Mouse (Mus musculus) spleen, adult 12 weeks (tissue): Measurements from ENCODE around the gene Fetub.

Experiments
- DNase-seq: peaks from one replicate; pipeline ENCODE4 v3.0.0; 2022; ENCODE audit warnings: low spot score

The Fetub gene

DNA sequence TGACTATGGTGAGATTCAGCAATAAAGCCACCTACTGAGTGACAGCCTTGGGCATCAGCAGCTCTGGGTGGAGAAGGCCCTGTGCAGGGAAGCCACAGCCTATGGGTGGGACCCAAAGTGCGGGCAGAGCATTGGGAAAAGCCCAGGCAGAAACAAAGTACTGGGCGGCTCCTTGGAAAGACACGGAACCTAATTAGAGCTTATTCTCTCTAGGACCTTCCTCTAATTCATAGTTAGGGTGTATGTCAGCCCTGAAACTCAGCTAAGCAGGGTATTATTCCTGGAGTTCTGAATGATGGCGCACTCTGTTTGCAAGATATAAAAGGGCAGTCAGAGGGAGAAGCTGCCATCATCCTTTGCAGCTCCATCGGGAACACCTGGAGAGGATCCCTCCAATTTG lies at the start of gene Fetub:
Fetub (plus strand) TSS at position 301 of the 400 bp plus-strand sequence.
- no peak for DNase-seq

DNA sequence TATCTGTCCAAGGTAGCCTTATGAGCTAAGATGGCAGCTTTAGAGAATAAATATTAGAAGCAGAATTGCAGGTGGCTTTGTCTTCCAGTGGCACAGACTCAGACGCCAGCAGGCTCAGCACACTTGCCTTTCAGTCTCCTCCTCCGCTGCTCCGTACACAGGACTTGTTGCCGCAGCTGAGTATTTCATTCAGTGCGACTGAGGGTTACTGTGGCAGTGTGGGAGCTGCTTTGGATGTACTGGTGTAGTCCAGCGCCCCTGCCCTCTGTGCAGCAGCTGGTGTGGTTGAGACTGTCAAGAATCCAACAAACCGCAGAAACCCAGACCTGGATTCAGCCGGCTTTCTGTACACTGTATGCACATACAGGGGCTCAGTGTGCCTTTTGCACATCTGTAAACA lies 45.7 kb upstream of the Fetub start:
- no peak for DNase-seq

DNA sequence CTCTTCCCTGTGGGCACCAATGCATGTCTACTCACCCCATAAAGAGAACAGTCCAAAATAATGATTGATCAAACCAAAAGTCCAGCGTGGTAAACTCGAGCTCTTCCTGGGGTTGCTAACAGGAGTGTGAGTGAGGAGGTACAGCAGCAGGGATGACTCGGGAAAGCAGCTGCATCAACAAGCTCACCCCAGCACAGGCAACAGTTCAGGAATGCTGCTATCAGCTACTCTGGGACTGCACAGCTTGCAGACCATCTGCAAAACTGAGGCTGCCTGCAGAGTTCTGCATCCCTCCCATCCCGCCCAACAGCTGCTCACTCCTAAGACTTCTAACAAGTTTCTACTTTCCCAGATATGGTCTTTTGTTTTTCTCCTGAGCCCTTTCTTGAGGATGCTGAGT lies 44.8 kb upstream of the Fetub start:
- no peak for DNase-seq

DNA sequence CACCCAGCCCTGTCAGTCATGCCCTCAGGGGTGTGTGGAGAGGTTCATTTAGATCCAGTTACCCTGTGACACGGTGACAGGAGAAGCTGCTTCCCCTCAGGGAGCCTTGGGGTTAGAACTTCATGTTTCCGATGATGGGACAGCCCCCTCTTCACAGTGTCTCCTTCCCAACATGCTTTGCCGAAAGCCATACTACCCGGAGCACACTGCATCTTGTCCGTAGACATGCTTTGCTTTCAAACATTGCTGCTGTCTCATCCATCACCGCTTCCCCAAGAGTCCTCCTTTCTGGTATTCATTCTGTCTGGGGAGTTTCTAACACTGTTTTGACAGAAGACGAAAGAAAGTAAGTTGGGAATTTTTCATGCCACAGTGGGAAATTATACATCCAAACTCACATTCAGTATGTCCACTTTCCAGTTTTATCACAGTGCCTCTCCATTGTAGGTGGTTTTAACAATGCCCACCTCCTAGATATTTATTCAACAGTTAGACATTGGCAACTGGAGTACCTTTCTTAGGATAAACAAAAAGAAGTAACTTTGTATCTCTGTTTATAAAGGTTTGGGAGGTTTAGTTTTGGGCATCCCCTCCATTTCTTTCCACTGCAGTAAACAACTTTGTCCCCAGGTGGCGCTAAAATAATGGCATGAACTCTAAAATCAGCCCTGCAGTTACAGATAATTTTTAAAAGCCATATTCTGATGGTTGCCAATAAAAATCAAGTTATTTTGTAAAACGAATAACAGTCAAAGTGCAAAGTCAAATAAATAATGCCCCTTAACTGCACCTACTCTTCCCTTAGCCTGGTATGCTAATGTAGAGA lies 41.7 kb upstream of the Fetub start:
- DNase-seq, result no peak

GRCm38 (mm10) chr16:22877660-22878390 lies 40.3 kb upstream of the Fetub start:
- DNase-seq, result no peak

DNA sequence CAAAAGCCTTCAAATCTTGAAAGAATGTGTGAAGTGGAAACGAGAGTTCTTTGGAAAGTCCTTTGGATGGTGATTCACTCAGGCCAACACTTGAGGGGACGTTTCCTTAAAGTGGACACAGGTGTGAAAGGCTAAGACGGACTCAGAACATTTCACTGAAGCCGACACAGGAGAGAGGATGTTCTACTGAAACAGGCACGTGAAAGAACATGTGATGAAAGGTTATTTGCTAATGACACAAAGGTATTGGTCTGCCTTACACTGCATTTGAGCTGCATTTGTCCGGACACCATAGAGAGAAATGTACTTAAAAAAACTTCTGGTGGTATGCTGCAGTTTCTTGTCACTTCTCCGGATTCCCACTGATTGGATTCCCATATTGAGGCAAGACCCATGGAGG lies 39.4 kb upstream of the Fetub start:
- DNase-seq, result no peak

DNA sequence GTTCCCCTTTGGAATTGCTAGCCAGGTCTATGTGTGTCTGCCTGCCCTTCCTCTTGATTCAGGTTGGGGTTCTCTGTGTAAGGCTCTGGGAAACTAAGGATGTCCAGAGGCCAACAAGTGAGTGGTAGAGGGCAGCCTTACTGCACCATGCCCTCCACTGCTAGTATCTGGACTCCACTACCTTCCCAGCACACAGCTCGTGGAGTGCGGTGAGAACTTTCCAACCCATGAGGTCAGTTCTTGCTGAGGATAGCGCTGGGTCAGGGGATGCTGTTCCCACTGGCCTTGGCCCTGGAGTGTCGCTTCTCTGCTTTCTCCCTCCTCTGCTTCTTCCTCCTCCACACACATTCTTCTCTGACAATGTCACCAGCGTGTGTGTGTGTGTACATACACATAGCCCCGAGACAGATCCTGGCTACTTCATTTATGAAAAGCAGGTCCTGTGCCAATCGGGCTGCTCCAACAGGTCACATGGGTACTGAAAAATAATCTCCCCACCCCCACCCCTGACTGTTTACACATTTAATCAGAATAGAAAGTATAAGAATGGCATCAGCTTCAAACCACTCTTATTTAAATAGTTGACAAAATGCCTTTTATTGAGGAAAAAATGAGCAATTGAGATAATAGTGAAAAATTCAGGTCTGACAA lies 38.1 kb upstream of the Fetub start:
- DNase-seq, result no peak

DNA sequence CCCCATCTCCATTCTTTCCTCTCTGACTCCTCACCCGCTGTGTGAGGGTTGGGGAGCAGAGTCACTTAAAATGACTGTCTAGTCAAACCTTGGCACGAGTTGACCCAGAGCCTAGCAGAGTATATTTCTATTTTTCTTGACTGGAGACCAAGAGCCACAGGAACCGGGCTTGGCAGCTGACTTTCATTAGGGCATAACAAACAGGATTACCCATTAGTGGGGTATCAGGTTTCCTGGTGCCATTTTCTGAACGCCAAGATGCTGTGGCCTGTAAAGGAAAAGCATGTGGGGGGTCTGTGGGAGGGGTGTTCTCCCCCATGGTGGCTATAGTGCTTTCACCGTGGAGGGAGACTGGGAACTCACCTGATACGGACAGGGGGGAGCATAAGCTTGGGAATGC lies 37.2 kb upstream of the Fetub start:
- no peak for DNase-seq

DNA sequence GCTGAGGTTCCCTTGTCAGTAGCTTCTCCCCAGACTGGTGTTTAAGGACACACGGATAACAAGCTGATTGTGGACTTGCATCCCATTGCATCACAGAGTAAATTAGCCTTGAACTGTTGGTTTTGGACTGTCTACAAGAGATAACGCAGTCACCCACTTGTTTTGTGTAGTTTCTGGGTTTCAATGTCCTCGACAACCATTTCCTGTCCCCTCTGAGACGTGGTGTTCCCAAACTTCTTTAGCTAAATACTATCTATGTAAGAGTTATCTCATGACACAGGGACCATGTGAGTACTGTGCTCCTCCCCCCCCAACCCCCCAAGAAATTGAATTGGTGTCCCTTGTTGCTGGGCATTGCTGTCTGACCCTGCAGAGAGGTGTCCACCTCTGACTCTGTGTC lies 36.6 kb upstream of the Fetub start:
- no peak for DNase-seq

GRCm38 (mm10) chr16:22883441-22883840 lies 34.7 kb upstream of the Fetub start:
- DNase-seq, result no peak

- DNase-seq, result no peak
These were observed 32.8 kb upstream of the Fetub start for GRCm38 (mm10) chr16:22885356-22885755.

DNA sequence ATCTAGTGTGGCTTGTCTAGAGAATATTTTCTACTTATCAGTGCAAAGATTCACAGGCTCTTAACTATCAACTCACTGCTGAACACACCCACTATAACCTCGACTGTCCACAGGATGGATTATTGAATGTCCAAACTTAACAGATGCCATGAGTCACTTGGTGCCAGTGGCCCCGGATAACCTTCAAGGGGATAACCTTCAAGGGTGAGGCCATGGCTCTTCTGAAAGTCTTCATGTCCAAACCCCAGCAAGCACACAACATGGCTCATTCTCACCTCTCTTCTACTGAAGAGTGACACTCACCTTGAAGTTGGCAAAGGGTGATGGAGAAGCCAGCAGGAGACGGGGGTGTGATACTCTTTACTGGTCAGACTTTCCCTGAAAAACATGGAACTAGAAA lies 31.4 kb upstream of the Fetub start:
- DNase-seq, result no peak

- no peak for DNase-seq
These were observed 29.3 kb upstream of the Fetub start for GRCm38 (mm10) chr16:22888835-22889234.

GRCm38 (mm10) chr16:22889716-22890115 lies 28.4 kb upstream of the Fetub start:
- DNase-seq, result no peak

- DNase-seq, result no peak
These were observed 27.2 kb upstream of the Fetub start, which contains the start of gene Ahsg for GRCm38 (mm10) chr16:22890683-22891510. Ahsg (plus strand) TSS chr16:22891277.

GRCm38 (mm10) chr16:22891733-22892154 lies 26.4 kb upstream of the Fetub start:
- DNase-seq, result no peak

- DNase-seq, result no peak
These were observed 24.0 kb upstream of the Fetub start for GRCm38 (mm10) chr16:22894095-22894494.

- DNase-seq, result no peak
These were observed 21.5 kb upstream of the Fetub start for GRCm38 (mm10) chr16:22896618-22897017.

GRCm38 (mm10) chr16:22899346-22899745 lies 18.8 kb upstream of the Fetub start:
- DNase-seq, result no peak

DNA sequence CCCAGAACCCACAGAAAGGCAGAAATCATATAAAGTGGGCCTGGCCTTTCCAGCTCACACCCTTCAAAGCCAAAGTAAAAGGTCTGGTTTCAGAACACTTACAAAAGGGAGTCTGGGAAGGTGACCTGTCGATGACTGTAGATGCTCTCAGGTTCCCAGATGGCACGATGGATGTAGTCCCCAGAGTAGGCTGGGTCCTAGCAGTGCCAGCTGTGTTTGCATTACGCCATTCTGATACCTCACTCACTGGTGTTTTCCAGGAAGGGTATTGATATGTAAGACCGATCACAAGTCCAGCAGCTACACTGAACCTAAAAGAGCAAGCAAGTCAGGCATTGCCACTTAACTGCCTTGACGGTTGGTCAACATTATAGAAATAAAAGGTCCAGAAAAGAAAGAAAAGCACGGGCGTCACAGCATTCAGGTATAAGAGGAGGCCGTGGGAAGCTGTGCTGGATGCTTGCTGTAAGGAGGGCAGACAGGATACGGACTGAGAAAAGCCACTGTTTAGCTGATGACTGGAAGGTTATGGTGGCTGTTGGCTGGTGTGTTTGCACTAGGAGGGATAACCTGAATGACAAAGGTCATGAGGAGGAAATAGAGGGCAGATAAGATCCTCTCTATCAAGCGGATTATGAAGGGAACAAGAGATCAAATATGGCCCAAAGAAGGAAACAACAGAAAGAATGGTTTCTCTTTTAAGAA lies 18.1 kb upstream of the Fetub start:
- no peak for DNase-seq

- DNase-seq, result no peak
These were observed 16.8 kb upstream of the Fetub start for GRCm38 (mm10) chr16:22901326-22901725.
